Mouse (Mus musculus): ENCODE results near the gene Gm21994. TPM values are rescaled to one million over a fixed set of nuclear protein-coding genes. Genes with fewer than 3 reads are reported as not detected.
"Not testable (repeated sequence)": the region's sequence is repeated elsewhere in the genome, so short reads cannot be mapped to it uniquely, and the experiment has no call there.

The Gm21994 gene
- total RNA-seq (2017), result 6.7 and 15.1 TPM in 2 replicates

- not testable (repeated sequence) for ATAC-seq (replicated peaks; ENCODE audit: low read depth, poor library complexity, severe bottlenecking)
Observed at GRCm38 (mm10) chr2:150255491-150255890, at the start of gene Gm21994. Gene Gm21994, minus strand, starts transcription at chr2:150255591.

- ATAC-seq (replicated peaks; ENCODE audit: low read depth, poor library complexity, severe bottlenecking), result no peak
Observed at GRCm38 (mm10) chr2:150299096-150299495, 43.7 kb upstream of the Gm21994 start.

GRCm38 (mm10) chr2:150293669-150294068 is 38.3 kb upstream of the Gm21994 start:
- no peak for ATAC-seq (replicated peaks; ENCODE audit: low read depth, poor library complexity, severe bottlenecking)

- ATAC-seq (replicated peaks; ENCODE audit: low read depth, poor library complexity, severe bottlenecking), result not testable (repeated sequence)
Observed at GRCm38 (mm10) chr2:150257291-150257690, 1.9 kb upstream of the Gm21994 start, which contains the start of gene Gm14124. Gene Gm14124, plus strand, starts transcription at chr2:150257517.

- not testable (repeated sequence) for ATAC-seq (replicated peaks; ENCODE audit: low read depth, poor library complexity, severe bottlenecking)
Observed at GRCm38 (mm10) chr2:150256861-150257260, 1.5 kb upstream of the Gm21994 start.

GRCm38 (mm10) chr2:150243211-150243610 is 12.2 kb downstream of the Gm21994 start:
- ATAC-seq (replicated peaks; ENCODE audit: low read depth, poor library complexity, severe bottlenecking), result no peak

- ATAC-seq (replicated peaks; ENCODE audit: low read depth, poor library complexity, severe bottlenecking), result not testable (repeated sequence)
Observed at GRCm38 (mm10) chr2:150223263-150223662, 32.1 kb downstream of the Gm21994 start.

GRCm38 (mm10) chr2:150218363-150218725 is 37.0 kb downstream of the Gm21994 start:
- not testable (repeated sequence) for ATAC-seq (replicated peaks; ENCODE audit: low read depth, poor library complexity, severe bottlenecking)

- ATAC-seq (replicated peaks; ENCODE audit: low read depth, poor library complexity, severe bottlenecking), result peak; percentile 99
Observed at GRCm38 (mm10) chr2:150217600-150218362, 37.6 kb downstream of the Gm21994 start, which contains the start of gene Zfp937. Gene Zfp937, plus strand, starts transcription at chr2:150218073.

Other genes starting within 250 kb of the Gm21994 start
- gene Zfp120, start 118.9 kb downstream of the Gm21994 start, total RNA-seq (2017), result 23.1 and 24.7 TPM in 2 replicates
- gene Gm10770, start 75.9 kb downstream of the Gm21994 start, total RNA-seq (2017), result not detected in 2 replicates
- not detected in 2 replicates for gene Gm14139, start 73.8 kb downstream of the Gm21994 start, total RNA-seq (2017)
- 4.7 and 5.5 TPM in 2 replicates for gene Zfp937, start 37.5 kb downstream of the Gm21994 start, total RNA-seq (2017)
- gene Gm14124, start 1.9 kb upstream of the Gm21994 start, total RNA-seq (2017), result not detected in 2 replicates
- gene Gm10130, start 68.1 kb upstream of the Gm21994 start, total RNA-seq (2017), result 10.5 and 15.8 TPM in 2 replicates
- gene 3300002I08Rik, start 107.2 kb upstream of the Gm21994 start, total RNA-seq (2017), result 3.9 and 12.6 TPM in 2 replicates
- 4.2 TPM in 2 replicates for gene Zfp442, start 195.9 kb upstream of the Gm21994 start, total RNA-seq (2017)
- gene Zfp345, start 229.5 kb upstream of the Gm21994 start, total RNA-seq (2017), result 0.92 TPM in 1 of 2 replicates, not detected in the other

All from common myeloid progenitor, adult 5-6 weeks (primary cell).